Mouse (Mus musculus) intestine, postnatal 0 days (tissue): ENCODE data around the gene Ikzf2. TPM values are rescaled to one million over a fixed set of nuclear protein-coding genes. Genes with fewer than 3 reads are reported as not detected.

Experiments
- ATAC-seq: fragments of 200-750 bp; cut with Nextera tagmentation; 2 replicates; pipeline ENCODE4 v1.8.0; 2017; ENCODE audit warnings: mild to moderate bottlenecking, moderate TSS enrichment, moderate library complexity
- H3K27ac ChIP-seq: fragments of 300-500 bp; sonication (generic); 2 replicates; pipeline ENCODE4 v1.5.1; 2014; ENCODE audit warnings: mild to moderate bottlenecking, low read depth, low read length, moderate library complexity
- H3K27me3 ChIP-seq: fragments of 300-500 bp; sonication (generic); replicated peaks from 2 replicates; pipeline ENCODE4 v1.6.1; 2014; ENCODE audit warnings: low read length, mixed read lengths; ENCODE audit not compliant: control insufficient read depth, insufficient read depth
- H3K36me3 ChIP-seq: fragments of 300-500 bp; sonication (generic); 2 replicates; pipeline ENCODE4 v1.6.1; 2014; ENCODE audit warnings: mild to moderate bottlenecking, moderate library complexity; ENCODE audit not compliant: control insufficient read depth, insufficient read depth
- H3K4me1 ChIP-seq: fragments of 300-500 bp; sonication (generic); replicated peaks from 2 replicates; pipeline ENCODE4 v1.6.1; 2014; ENCODE audit warnings: antibody characterized with exemption, low read length, mixed read lengths; ENCODE audit not compliant: control insufficient read depth, insufficient read depth
- H3K4me2 ChIP-seq: fragments of 300-500 bp; sonication (generic); replicated peaks from 2 replicates; pipeline ENCODE4 v1.6.1; 2014; ENCODE audit warnings: low read depth, mild to moderate bottlenecking, moderate library complexity
- H3K4me3 ChIP-seq: fragments of 300-500 bp; sonication (generic); 2 replicates; pipeline ENCODE4 v1.5.1; 2014; ENCODE audit warnings: low read depth, low read length
- H3K9ac ChIP-seq: fragments of 300-500 bp; sonication (generic); 2 replicates; pipeline ENCODE4 v1.6.1; 2014; ENCODE audit warnings: mild to moderate bottlenecking, low read depth, low read length
- H3K9me3 ChIP-seq: fragments of 300-500 bp; sonication (generic); 2 replicates; pipeline ENCODE4 v1.6.1; 2016; ENCODE audit warnings: mixed run types; ENCODE audit not compliant: control insufficient read depth
- CTCF ChIP-seq: sonication (generic); IDR thresholded peaks from 2 replicates; pipeline ENCODE4 v1.5.1; 2016; ENCODE audit warnings: low read depth, mild to moderate bottlenecking, control low read depth, antibody characterized with exemption, moderate library complexity
- WGBS: fragments of 180-500 bp; shearing (Covaris S2); extraction: QIAGEN DNeasy Blood & Tissue Kit; methylation state at CpG from one replicate; pipeline ENCODE4 v1.1.7; 2014; 5-methylcytosine and 5-hydroxymethylcytosine counted together
- polyA plus RNA-seq: library from polyadenylated mRNA; unstranded; fragments of >200 nt; fragmentation: Nextera tagmentation; extraction: Ambion mirVana; gene quantifications from 2 replicates; pipeline ENCODE4 v1.2.1, GENCODE M21; 2015

The Ikzf2 gene
- polyA plus RNA-seq, 1 experiment from 2014 or later = 1.0 TPM

DNA sequence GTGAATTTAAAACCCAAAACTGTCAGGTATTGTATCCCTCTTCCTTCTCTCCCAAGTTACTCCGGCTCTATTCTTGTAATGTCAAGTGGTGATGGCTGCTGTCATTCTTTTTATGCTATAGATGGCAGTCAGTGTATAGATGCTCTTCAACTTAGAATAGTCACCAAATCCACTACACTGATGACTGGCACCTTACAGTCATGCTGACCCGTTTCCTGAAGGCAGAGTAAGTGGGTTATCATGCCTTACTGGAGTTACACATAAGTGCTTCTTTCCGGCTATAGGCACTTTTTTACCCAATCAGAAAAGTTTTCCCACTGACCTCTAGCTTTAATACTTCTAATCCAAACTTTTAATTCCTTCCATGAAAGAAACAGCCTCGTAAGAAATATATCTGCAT is 6.5 kb downstream of the Ikzf2 start:
- Histone ChIP-seq H3K27me3 (no peaks in the 10 kb centered on the region), H3K9me3 (no peaks in the 10 kb centered on the region), H3K27ac (no peak overlapping the region), H3K36me3 (no peaks in the 10 kb centered on the region), H3K9ac (no peak overlapping the region), H3K4me1 (no peaks in the 10 kb centered on the region), H3K4me3 (no peak overlapping the region), H3K4me2 (no peak overlapping the region)
- no peak for ATAC-seq
- no peak for TF ChIP-seq CTCF
- WGBS = 85% methylated on average over 4 of the region's 4 CpGs

DNA sequence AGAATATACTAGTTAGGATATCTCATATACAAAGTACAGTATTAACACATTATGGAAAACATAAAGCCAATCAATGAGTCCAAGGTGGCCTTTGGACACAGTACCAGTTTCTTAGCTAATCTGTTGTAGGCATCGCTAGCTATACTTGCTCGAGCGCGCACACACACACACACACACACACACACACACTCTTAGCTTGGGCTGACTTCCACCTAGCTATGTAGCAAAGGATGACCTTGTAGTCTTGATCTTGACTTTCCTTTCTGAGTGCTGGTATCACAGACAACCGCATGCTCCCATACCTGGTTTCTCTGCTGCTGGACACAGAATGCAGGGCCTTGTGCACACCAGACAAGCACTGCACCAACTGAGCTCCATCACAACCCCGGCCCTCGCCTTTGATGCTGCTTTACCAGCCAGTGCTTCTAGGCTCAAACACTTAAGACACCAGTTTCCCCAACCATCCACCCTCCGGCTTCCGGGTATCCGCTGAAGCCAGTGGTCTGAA is 17.1 kb downstream of the Ikzf2 start:
- no peak overlapping the region for H3K4me3 ChIP-seq
- WGBS = 89% methylated on average over 10 of the region's 10 CpGs
- H3K27ac ChIP-seq = no peak overlapping the region
- no peaks in the 10 kb centered on the region for H3K4me1 ChIP-seq
- no peaks in the 10 kb centered on the region for H3K36me3 ChIP-seq
- no peak overlapping the region for H3K9ac ChIP-seq
- no peaks in the 10 kb centered on the region for H3K9me3 ChIP-seq
- no peak overlapping the region for H3K4me2 ChIP-seq
- TF ChIP-seq CTCF = no peak
- ATAC-seq = no peak
- H3K27me3 ChIP-seq = no peaks in the 10 kb centered on the region

DNA sequence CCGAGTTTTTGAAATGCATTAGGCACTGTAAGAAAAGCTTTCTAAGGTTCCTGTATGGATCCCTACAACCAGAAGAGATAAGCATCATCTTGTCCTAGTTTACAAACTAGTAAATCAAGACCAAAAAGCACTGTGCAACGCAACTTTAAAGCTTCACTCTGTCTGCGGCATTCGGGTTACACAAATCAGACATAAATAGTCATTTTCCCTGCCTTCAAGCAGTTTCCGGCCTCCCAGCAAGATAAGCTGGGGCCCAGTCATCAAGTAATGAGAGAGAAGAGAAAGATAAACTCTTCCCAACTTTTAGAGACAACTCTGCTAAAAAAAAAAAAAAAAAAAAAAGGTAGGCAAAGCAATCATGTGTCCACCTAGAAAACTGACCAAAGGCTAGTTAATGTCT is 19.6 kb downstream of the Ikzf2 start:
- Histone ChIP-seq H3K4me1 (no peaks in the 10 kb centered on the region), H3K9ac (no peak overlapping the region), H3K4me2 (no peak overlapping the region), H3K4me3 (no peak overlapping the region), H3K27ac (no peak overlapping the region), H3K27me3 (no peaks in the 10 kb centered on the region), H3K9me3 (no peaks in the 10 kb centered on the region), H3K36me3 (no peaks in the 10 kb centered on the region)
- WGBS = 49% methylated on average over 5 of the region's 5 CpGs
- no peak for ATAC-seq
- no peak for TF ChIP-seq CTCF

DNA sequence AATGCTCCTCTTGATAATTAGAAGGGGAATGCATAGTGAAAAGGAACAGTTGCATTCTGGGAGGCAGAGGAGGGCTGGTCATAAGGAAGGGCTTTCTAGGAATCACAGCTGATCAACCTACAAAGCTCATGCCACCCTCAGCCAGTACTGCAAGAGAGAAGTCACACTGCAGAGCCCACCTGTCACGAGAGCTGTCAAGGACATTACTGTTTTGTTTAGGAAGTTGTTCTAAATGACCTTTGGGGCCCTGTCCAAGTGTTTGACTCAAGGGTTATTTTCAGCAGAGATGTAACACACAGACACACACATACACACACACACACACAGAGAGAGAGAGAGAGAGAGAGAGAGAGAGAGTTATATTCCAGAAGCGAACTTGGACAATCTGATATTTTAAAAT is 27.3 kb downstream of the Ikzf2 start:
- Histone ChIP-seq H3K36me3 (no peaks in the 10 kb centered on the region), H3K9me3 (no peaks in the 10 kb centered on the region), H3K4me2 (no peak overlapping the region), H3K27ac (no peak overlapping the region), H3K4me3 (no peak overlapping the region), H3K9ac (no peak overlapping the region), H3K27me3 (no peaks in the 10 kb centered on the region), H3K4me1 (0 out of 2 replicates have a peak, but pooled peaks cover 5% of the 10 kb centered on the region)
- TF ChIP-seq CTCF = no peak
- ATAC-seq = no peak
- WGBS = 57% methylated on average over 2 of the region's 2 CpGs

DNA sequence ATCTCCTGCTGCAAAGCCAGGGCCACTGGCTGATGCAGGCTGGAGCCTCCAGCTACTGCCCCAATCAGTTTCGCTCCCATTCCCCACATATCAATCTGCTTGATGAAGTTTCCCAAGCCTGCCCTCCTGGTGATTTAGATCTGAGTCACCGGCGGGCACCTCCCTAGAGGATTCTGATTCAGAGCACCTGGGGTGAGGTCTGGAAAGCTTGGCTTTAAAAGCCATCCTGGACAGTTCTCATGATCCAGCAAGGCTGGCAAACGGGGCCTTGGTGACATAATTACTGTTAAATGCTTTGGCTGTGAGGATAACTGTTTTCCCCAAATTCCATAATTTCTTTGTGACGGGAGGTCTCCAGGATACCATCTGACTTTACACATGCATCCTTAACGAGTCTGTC is 29.0 kb downstream of the Ikzf2 start:
- no peak for TF ChIP-seq CTCF
- H3K4me1 ChIP-seq = 0 out of 2 replicates have a peak, but pooled peaks cover 5% of the 10 kb centered on the region
- H3K36me3 ChIP-seq = no peaks in the 10 kb centered on the region
- H3K27me3 ChIP-seq = no peaks in the 10 kb centered on the region
- H3K9me3 ChIP-seq = no peaks in the 10 kb centered on the region
- H3K9ac ChIP-seq = no peak overlapping the region; the same call in 1 of the 2 replicates
- H3K4me3 ChIP-seq = no peak overlapping the region
- no peak for ATAC-seq
- 63% methylated on average over 6 of the region's 6 CpGs for WGBS
- no peak overlapping the region for H3K4me2 ChIP-seq
- H3K27ac ChIP-seq = no peak overlapping the region

DNA sequence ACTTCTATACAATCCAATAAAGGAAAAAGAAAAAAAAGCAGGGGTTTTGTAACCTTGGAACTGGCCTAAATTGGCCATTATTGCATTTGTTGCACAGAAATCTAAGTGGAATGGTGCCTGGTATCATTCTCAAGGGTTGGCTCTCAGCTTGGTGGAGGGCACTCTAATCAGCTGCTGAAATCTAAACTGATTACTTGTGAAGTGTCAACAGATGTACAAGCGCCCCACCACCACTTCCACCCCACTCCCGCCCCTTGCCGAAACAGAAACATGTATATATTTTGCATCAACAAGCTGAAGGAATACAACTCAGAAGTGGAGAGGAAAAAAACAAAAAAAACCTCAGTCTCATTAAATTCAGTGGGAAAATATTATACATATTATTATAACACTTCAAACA is 29.6 kb downstream of the Ikzf2 start:
- TF ChIP-seq CTCF = no peak
- 67% methylated on average over 3 of the region's 3 CpGs for WGBS
- Histone ChIP-seq H3K4me3 (no peak overlapping the region), H3K36me3 (no peaks in the 10 kb centered on the region), H3K4me1 (0 out of 2 replicates have a peak, but pooled peaks cover 5% of the 10 kb centered on the region), H3K9ac (no peak overlapping the region), H3K4me2 (no peak overlapping the region), H3K9me3 (no peaks in the 10 kb centered on the region), H3K27me3 (no peaks in the 10 kb centered on the region), H3K27ac (no peak overlapping the region)
- no peak for ATAC-seq

DNA sequence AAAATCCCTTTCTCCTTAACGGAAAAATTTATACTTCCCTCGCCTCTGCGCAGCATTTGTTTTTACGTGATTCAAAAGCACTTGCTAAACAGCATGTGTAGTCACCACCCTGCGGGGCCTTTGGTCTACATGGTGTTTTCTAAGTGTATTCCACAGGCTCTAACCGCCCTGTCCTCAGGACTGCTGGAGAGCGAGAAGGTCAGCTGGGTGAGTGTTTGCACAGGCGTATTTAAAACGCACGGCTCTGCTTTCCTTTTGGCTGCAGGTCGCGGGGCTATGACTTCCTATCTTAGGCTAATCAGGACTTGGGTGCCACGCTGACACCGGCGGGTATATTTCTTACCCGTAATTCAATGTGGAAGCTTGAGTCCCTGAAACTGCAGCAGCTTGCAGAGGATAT is 30.1 kb downstream of the Ikzf2 start:
- ATAC-seq = no peak

More for the DNA sequence above, 30.1 kb downstream of the Ikzf2 start:
- Histone ChIP-seq H3K9ac (no peak overlapping the region), H3K27me3 (no peaks in the 10 kb centered on the region), H3K36me3 (no peaks in the 10 kb centered on the region), H3K9me3 (no peaks in the 10 kb centered on the region), H3K4me1 (0 out of 2 replicates have a peak, but pooled peaks cover 5% of the 10 kb centered on the region), H3K27ac (no peak overlapping the region), H3K4me2 (peak overlapping the region; percentile 32; the same call in 1 of the 2 replicates), H3K4me3 (no peak overlapping the region)
- WGBS = 33% methylated on average over 16 of the region's 16 CpGs
- no peak for TF ChIP-seq CTCF
